Mouse (Mus musculus) limb, embryonic 13.5 days (tissue): ENCODE measurements around the gene Dnmt3a. TPM values are rescaled to one million over a fixed set of nuclear protein-coding genes. Genes with fewer than 3 reads are reported as not detected.

Experiments used
- ATAC-seq: fragments of 200-750 bp; cut with Nextera tagmentation; 2 replicates; pipeline ENCODE4 v1.8.0; 2017; ENCODE audit warnings: low read depth, moderate number of reproducible peaks, moderate TSS enrichment; ENCODE audit not compliant: low FRiP score
- H3K27ac ChIP-seq: fragments of 300-500 bp; sonication (generic); 2 replicates; pipeline ENCODE4 v1.5.1; 2015; ENCODE audit warnings: inconsistent platforms, mild to moderate bottlenecking, moderate library complexity
- H3K27me3 ChIP-seq: fragments of 300-500 bp; sonication (generic); 2 replicates; pipeline ENCODE4 v1.6.1; 2015; ENCODE audit warnings: mild to moderate bottlenecking, inconsistent platforms
- H3K36me3 ChIP-seq: fragments of 300-500 bp; sonication (generic); 2 replicates; pipeline ENCODE4 v1.6.1; 2015; ENCODE audit warnings: inconsistent platforms, mild to moderate bottlenecking, moderate library complexity
- H3K4me1 ChIP-seq: fragments of 300-500 bp; sonication (generic); 2 replicates; pipeline ENCODE4 v1.6.1; 2015; ENCODE audit warnings: inconsistent platforms
- H3K4me2 ChIP-seq: fragments of 300-500 bp; sonication (generic); replicated peaks from 2 replicates; pipeline ENCODE4 v1.6.1; 2015; ENCODE audit warnings: inconsistent platforms, mild to moderate bottlenecking, moderate library complexity
- H3K4me3 ChIP-seq: fragments of 300-500 bp; sonication (generic); 2 replicates; pipeline ENCODE4 v1.5.1; 2015; ENCODE audit warnings: moderate library complexity, mild to moderate bottlenecking, inconsistent platforms
- H3K9ac ChIP-seq: fragments of 300-500 bp; sonication (generic); 2 replicates; pipeline ENCODE4 v1.6.1; 2015; ENCODE audit warnings: mild to moderate bottlenecking, inconsistent platforms
- H3K9me3 ChIP-seq: fragments of 300-500 bp; sonication (generic); 2 replicates; pipeline ENCODE4 v1.6.1; 2016; ENCODE audit warnings: inconsistent platforms
- whole genome bisulfite sequencing: fragments of 180-500 bp; shearing (Covaris S2); methylation state at CpG from one replicate; pipeline ENCODE4 v1.1.7; 2015; 5-methylcytosine and 5-hydroxymethylcytosine counted together
- polyA plus RNA-seq: library from polyadenylated mRNA; unstranded; fragments of >200 nt; fragmentation: Nextera tagmentation; extraction: Ambion mirVana; gene quantifications from 2 replicates; pipeline ENCODE4 v1.2.1, GENCODE M21; 2015

Dnmt3a gene
- polyA plus RNA-seq, 1 experiment from 2014 or later: 200 TPM

DNA sequence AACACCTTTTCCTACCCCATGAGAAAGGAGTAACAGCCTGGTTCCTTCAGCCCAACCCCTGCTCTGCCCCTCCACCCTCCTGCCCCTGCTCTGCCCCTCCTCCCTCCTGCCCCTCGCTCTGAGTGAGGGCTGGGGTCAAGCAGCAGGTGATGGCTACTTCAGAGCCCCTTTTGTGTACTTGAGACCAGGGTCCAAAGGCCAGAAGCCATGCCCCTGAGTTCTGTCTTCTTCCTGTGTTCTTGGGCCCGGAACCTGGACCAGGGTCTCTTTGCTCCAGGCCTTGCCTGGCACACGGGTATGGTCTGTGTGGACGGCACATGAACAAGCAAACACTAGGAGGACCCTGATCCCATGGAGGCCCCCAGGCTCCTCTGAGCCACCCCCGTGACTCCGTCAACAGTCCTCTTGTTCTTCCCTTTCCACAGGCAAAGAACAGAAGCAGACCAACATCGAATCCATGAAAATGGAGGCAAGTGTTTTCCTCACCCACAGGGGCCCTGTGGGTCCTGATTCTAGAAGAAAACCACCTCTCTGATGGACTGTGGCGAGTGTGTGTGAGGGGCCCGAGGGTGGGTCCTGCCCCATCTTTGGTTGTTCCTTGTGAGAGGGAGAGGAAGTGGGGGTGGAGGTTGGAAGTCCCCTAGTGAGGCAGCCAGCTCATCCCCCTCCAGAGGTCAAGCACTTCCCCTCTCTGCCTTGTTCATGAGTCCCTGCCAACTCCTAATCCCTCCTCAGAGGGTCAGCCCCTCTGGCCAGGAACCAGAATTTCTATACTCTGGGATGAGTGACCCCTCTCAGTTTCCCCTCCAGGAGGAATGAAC lies 66.8 kb downstream of the Dnmt3a start:
- ATAC-seq: no peak
- Histone ChIP-seq H3K9me3 (no peaks in the 10 kb centered on the region), H3K9ac (no peak overlapping the region), H3K4me2 (no peak overlapping the region), H3K4me3 (no peak overlapping the region), H3K27ac (no peak overlapping the region; the same call in 1 of the 2 replicates), H3K36me3 (peaks cover 65% of the 10 kb centered on the region), H3K4me1 (peaks cover 33% of the 10 kb centered on the region), H3K27me3 (no peaks in the 10 kb centered on the region)
- WGBS: 79% methylated on average over 9 of the region's 9 CpGs

DNA sequence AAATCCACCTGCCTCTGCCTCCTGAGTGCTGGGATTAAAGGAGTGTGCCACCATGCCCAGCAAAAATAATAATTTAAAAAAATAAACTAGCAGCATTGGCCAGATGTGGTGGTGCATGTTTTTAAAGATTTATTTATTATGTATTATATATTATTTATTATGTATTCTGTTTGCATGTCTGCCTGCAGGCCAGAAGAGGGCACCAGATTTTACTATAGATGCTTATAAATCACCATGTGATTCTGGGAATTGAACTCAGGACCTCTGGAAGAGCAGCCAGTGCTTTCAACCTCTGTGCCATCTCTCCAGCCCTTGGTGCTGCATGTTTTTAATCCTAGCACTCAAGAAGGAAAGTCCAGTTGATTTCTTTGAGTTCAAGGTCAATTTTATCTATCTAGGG lies 69.7 kb downstream of the Dnmt3a start:
- Histone ChIP-seq H3K4me2 (no peak overlapping the region), H3K4me3 (no peak overlapping the region), H3K36me3 (peaks cover 74% of the 10 kb centered on the region), H3K27ac (no peak overlapping the region), H3K9me3 (no peaks in the 10 kb centered on the region), H3K9ac (no peak overlapping the region), H3K27me3 (no peaks in the 10 kb centered on the region), H3K4me1 (peaks cover 16% of the 10 kb centered on the region)
- ATAC-seq: no peak

DNA sequence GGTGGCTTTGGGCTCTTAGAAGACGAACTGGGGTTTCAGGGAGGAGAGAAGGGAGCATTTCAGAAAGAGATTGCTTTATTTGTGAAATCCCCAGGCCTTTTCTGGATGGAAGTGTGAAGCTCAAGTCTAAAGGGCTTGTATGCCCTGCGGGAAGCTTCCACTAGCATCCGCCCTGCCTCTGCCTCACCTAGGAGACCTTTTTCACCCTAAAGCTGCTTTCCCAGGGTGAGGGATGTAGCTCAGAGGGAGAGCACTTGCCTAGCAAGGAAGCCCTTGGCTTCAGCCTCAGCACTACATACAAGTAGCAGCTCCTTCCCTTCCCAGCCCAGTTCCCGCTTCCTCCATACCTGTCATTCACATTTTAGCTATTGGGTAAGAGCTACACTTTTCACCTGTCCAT lies 71.6 kb downstream of the Dnmt3a start:
- no peaks in the 10 kb centered on the region for H3K9me3 ChIP-seq
- peaks cover 87% of the 10 kb centered on the region for H3K36me3 ChIP-seq
- no peak overlapping the region for H3K27ac ChIP-seq
- H3K4me3 ChIP-seq: no peak overlapping the region
- no peak overlapping the region for H3K4me2 ChIP-seq
- no peaks in the 10 kb centered on the region for H3K27me3 ChIP-seq
- H3K9ac ChIP-seq: no peak overlapping the region
- 89% methylated on average over 4 of the region's 4 CpGs for WGBS
- H3K4me1 ChIP-seq: no peaks in the 10 kb centered on the region
- ATAC-seq: no peak

DNA sequence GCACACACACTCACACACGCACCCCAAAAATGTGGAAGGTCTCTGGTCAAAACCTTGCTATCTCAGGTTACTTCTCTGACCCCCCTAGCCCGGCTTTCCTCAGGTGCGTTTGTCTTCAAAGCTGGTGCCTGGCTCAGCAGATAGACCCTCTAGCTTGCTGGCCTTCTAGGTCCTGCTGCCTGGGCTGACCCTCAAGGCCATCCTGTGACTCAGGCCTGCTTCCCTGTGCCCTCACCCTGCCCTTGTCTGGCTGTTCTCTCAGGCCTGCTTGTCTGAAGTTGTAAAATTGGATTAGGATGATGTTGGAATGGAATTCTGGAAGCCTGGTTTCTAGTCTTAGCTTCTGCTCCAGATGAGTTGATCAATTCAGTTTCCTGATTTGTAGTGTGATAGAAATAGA lies 75.7 kb downstream of the Dnmt3a start:
- 84% methylated on average over 3 of the region's 3 CpGs for WGBS
- no peaks in the 10 kb centered on the region for H3K9me3 ChIP-seq

DNA sequence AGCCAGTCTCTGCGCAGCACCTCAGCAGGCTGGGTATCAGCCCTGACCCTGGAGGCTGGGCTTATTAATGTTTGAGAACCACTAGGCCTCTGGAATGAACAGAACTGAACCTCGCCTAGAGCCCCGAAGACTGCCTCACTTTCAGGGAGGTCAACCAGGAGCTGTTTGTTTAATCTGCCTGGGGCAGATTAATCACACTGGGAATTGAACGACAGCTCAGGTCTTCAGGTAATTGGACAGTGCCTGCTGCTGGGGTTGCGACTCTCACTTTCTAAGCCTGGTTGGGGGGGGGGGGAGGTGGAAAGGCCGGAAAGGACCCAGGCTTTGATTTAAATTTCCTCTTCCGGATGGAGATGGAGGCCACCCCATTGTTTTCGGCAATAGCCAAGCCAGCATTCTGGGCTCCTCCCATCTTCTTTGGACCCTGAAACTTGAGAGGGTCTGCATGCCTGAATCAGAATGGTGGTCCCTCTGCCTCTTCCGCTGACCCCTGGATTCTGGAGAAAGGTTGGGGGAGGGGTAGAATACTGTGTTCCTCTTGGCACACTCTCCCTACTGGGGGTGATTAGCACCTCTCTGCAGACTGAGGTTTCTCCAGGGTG lies 79.2 kb downstream of the Dnmt3a start:
- H3K9ac ChIP-seq: 0 out of 2 replicates have a peak overlapping the region, but pooled peaks have one; percentile 31
- no peak for ATAC-seq
- H3K4me3 ChIP-seq: no peak overlapping the region
- no peaks in the 10 kb centered on the region for H3K9me3 ChIP-seq
- no peak overlapping the region for H3K4me2 ChIP-seq
- no peak overlapping the region; the same call in 1 of the 2 replicates for H3K27ac ChIP-seq
- peaks cover 68% of the 10 kb centered on the region for H3K4me1 ChIP-seq
- 19% methylated on average over 9 of the region's 9 CpGs for WGBS
- peaks cover 63% of the 10 kb centered on the region for H3K36me3 ChIP-seq
- H3K27me3 ChIP-seq: no peaks in the 10 kb centered on the region

More for the DNA sequence above, 75.7 kb downstream of the Dnmt3a start:
- H3K9ac ChIP-seq: no peak overlapping the region
- peaks cover 84% of the 10 kb centered on the region for H3K36me3 ChIP-seq
- peaks cover 33% of the 10 kb centered on the region for H3K4me1 ChIP-seq
- no peak overlapping the region for H3K27ac ChIP-seq
- no peak overlapping the region for H3K4me2 ChIP-seq
- no peak overlapping the region for H3K4me3 ChIP-seq
- no peak for ATAC-seq
- no peaks in the 10 kb centered on the region for H3K27me3 ChIP-seq

DNA sequence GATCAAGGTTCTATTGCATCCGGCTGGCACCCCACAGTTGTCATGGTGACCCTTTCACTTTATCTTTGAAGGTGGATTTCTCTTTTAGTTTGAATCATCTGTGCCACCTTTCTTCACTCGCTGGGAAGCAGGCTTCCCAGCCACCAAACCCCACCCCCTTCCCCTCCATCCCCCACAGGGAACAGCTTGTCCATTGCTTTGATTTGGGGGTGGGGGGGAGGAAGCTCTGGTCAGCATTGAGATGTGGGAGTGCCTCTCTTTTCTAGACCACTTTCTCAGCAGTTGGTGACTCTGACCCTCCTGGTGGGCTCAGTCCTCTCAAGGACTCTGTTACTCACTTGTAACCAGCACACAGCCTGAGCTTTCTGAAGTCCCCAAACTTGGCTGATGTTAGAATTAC lies 80.8 kb downstream of the Dnmt3a start:
- Histone ChIP-seq H3K27ac (no peak overlapping the region), H3K36me3 (peaks cover 49% of the 10 kb centered on the region), H3K9ac (no peak overlapping the region), H3K9me3 (no peaks in the 10 kb centered on the region), H3K27me3 (no peaks in the 10 kb centered on the region), H3K4me1 (peaks cover 78% of the 10 kb centered on the region), H3K4me2 (no peak overlapping the region), H3K4me3 (no peak overlapping the region)
- WGBS: 33% methylated on average over 2 of the region's 2 CpGs
- ATAC-seq: no peak

DNA sequence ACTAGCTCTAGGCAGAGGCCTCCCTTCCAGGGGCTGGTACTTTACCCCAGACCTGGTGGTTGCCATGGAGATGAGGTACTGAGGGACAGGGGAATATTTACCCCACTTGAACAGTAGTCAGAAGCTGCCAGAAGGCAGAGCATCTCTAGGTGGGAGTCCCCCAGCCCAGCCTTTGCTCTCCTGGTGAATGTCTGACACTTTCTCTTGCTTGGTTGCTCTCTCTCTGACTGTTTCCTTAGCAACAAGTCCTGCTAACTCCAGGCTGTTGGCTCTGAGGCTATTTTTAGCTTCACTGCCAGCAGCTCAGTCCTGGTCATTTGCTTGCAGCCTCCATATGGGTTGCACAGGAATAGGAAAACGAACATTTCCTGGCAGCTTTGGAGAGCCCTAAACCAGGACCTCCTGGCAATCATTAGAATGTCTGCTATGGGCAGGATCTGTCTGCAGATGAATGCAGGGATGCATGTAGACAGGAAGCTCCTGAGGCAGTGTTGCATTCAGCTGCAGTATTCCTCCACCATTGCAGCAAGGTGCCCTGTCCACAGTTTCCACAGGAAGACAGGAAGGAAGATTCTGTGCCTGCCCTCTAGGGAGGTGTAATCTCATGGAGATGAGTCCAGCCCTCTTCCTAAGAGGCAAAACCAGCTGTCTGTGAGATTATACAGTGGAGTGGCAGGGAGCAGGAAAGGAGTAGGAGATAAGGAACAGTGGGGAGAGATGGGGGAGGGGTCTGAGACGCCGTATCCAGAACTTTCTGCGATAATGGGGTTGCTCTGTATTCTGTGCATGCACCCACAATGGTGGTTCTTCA lies 81.9 kb downstream of the Dnmt3a start:
- no peak overlapping the region for H3K4me3 ChIP-seq

DNA sequence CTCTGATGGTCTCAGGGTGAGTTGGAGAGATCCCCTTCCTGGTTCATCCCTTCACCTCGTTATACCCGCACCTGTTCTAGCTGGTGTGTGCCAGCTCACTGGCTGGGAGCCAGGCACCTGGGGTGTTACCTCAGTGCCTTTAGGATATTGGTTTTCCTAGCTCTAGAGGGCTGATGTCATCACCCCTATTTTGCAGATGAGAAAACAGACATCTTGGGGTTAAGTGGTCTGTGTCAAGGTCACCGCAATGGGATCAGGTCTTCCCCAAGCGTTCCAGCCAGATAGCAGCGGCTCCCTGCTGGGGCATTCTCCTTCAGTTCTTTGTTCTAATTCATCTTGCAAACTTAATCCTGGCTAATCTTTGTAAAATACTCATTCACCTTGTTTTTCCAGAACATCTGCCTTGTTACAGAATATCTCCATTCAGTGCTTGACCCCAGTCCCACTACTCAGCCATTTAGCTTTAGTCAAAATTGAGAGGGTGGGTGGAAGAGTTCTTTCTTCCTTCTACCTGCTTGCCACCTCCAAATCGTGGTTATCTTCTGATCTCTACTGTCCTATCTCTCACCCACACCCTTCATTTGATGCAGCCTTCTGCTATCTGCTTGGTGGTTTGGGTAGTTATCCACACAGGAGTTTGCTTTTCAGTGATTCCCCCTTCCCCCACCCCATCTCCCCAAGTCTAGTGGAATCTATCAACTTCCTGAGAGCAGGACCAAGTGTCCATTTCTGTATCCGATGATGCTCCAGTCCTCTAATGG lies 84.2 kb downstream of the Dnmt3a start:
- no peak overlapping the region for H3K27ac ChIP-seq
- H3K4me3 ChIP-seq: no peak overlapping the region
- no peaks in the 10 kb centered on the region for H3K9me3 ChIP-seq
- no peak overlapping the region for H3K9ac ChIP-seq
- 51% methylated on average over 7 of the region's 7 CpGs for WGBS
- peaks cover 86% of the 10 kb centered on the region for H3K4me1 ChIP-seq
- no peaks in the 10 kb centered on the region for H3K27me3 ChIP-seq
- no peak overlapping the region for H3K4me2 ChIP-seq
- ATAC-seq: no peak
- peaks cover 34% of the 10 kb centered on the region for H3K36me3 ChIP-seq

More for the DNA sequence above, 81.9 kb downstream of the Dnmt3a start:
- Histone ChIP-seq H3K4me2 (peak overlapping the region; percentile 35), H3K27ac (peak overlapping the region; percentile 80), H3K4me1 (peaks cover 84% of the 10 kb centered on the region), H3K36me3 (peaks cover 40% of the 10 kb centered on the region), H3K9me3 (no peaks in the 10 kb centered on the region), H3K27me3 (no peaks in the 10 kb centered on the region), H3K9ac (no peak overlapping the region)
- 36% methylated on average over 4 of the region's 4 CpGs for WGBS
- ATAC-seq: peak; percentile 37

DNA sequence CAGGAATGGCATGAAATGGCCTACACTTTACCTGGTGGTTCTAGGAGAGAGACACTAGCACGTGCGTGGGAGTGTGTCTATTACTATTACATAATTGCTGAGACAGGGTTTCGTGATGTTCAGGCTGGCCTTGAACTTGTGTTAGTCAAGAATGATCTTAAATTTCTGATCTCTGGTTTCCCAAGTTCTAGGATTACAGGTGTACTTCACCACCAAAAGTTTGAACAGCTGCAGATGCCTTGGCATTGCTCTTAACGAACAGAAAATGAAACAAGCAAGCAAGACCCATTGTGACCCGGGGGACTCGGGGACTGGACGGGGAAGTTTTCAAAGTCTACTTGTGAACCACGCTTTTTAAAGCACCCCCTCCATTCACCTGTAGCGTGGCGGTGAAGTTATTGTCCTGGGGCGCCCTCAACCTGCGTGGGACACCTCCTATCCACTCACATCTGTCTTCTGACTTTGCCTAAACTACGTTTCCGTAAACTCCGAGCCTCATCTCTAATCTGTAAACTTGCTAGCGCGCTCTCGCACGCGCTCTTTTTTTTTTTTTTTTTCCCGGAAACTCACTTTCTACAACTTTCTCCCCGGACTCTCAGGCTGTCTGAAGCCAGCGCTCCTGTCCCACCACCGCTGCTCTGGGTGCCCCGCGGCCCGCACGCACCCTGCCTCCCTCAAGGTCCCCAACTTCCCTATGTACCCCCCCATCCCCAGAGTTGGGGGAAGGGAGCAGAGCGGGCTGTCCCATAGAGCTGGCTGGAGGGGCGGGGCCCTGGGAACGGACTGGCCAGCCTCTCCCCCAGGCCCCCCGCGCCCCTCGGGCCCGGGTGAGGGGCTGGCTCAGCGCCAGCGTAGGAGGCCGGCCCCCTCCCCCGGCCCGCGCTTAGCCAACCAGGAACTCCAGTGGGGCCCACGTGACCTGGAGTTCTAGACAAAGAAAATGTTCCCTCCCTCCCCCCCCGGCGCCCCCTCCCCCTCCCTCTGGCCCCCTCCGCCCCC lies 85.2 kb downstream of the Dnmt3a start:
- Histone ChIP-seq H3K4me1 (peaks cover 76% of the 10 kb centered on the region), H3K27me3 (no peaks in the 10 kb centered on the region), H3K9me3 (no peaks in the 10 kb centered on the region), H3K36me3 (peaks cover 38% of the 10 kb centered on the region), H3K9ac (peak overlapping the region; percentile 84), H3K4me3 (peak overlapping the region; percentile 65), H3K4me2 (peak overlapping the region; percentile 86), H3K27ac (peak overlapping the region; percentile 95)
- ATAC-seq: peak; percentile 81
- 2% methylated on average over 42 of the region's 45 CpGs for WGBS

DNA sequence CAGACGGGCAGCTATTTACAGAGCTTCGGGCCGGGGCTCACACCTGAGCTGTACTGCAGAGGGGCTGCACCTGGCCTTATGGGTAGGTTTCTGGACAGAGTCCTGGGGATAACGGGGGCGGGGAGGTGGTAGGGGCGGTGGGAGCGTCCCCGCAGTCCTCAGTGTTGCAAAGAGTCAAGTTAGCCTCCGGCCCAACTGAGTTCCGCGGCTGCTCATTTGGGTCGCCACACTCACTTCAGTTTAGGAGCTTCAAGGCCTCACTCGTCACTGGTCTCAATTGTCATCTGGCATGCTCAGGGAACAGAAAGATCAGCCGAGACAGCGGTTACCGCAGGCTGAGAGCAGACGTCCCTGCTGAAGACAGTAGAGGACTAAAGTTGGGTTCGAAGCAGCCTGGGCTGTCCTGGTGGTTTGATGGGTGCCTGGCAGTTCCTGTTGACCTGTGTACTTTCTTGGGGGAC lies 86.0 kb downstream of the Dnmt3a start:
- peaks cover 68% of the 10 kb centered on the region for H3K4me1 ChIP-seq
- H3K36me3 ChIP-seq: peaks cover 38% of the 10 kb centered on the region
- H3K9me3 ChIP-seq: no peaks in the 10 kb centered on the region
- peak; percentile 63 for ATAC-seq
- peak overlapping the region; percentile 65 for H3K4me3 ChIP-seq
- peak overlapping the region; percentile 95 for H3K27ac ChIP-seq
- peak overlapping the region; percentile 84 for H3K9ac ChIP-seq
- no peaks in the 10 kb centered on the region for H3K27me3 ChIP-seq
- under 1% methylated on average over 17 of the region's 18 CpGs for WGBS
- peak overlapping the region; percentile 86 for H3K4me2 ChIP-seq
